Mouse (Mus musculus): Measurements from ENCODE around the gene Dppa1. TPM values are rescaled to one million over a fixed set of nuclear protein-coding genes. Genes with fewer than 3 reads are reported as not detected.
"Not testable (repeated sequence)": the region's sequence is repeated elsewhere in the genome, so short reads cannot be mapped to it uniquely, and the experiment has no call there.

Gene Dppa1
- not detected for total RNA-seq (2022)

- DNase-seq (ENCODE audit: low spot score in 2 of 2) = no peak
Observed at GRCm38 (mm10) chr11:46629211-46629795, at the start of gene Dppa1. Dppa1 (minus strand) TSS chr11:46629261.

GRCm38 (mm10) chr11:46667938-46668337, 38.9 kb upstream of the Dppa1 start:
- DNase-seq (ENCODE audit: low spot score in 2 of 2) = no peak

GRCm38 (mm10) chr11:46667105-46667504, 38.0 kb upstream of the Dppa1 start:
- no peak for DNase-seq (ENCODE audit: low spot score in 2 of 2)

- no peak for DNase-seq (ENCODE audit: low spot score in 2 of 2)
Observed at GRCm38 (mm10) chr11:46665599-46666522, 36.8 kb upstream of the Dppa1 start.

- DNase-seq (ENCODE audit: low spot score in 2 of 2) = no peak
Observed at GRCm38 (mm10) chr11:46663215-46663614, 34.2 kb upstream of the Dppa1 start.

GRCm38 (mm10) chr11:46652476-46652875, 23.4 kb upstream of the Dppa1 start:
- DNase-seq (ENCODE audit: low spot score in 2 of 2) = no peak

- not testable (repeated sequence) for DNase-seq (ENCODE audit: low spot score in 2 of 2)
Observed at GRCm38 (mm10) chr11:46649655-46650054, 20.6 kb upstream of the Dppa1 start.

- DNase-seq (ENCODE audit: low spot score in 2 of 2) = no peak
Observed at GRCm38 (mm10) chr11:46644824-46645223, 15.8 kb upstream of the Dppa1 start.

- no peak for DNase-seq (ENCODE audit: low spot score in 2 of 2)
Observed at GRCm38 (mm10) chr11:46636568-46636967, 7.5 kb upstream of the Dppa1 start.

- not testable (repeated sequence) for DNase-seq (ENCODE audit: low spot score in 2 of 2)
Observed at GRCm38 (mm10) chr11:46635516-46635915, 6.5 kb upstream of the Dppa1 start.

- no peak for DNase-seq (ENCODE audit: low spot score in 2 of 2)
Observed at GRCm38 (mm10) chr11:46631635-46632034, 2.6 kb upstream of the Dppa1 start.

- DNase-seq (ENCODE audit: low spot score in 2 of 2) = no peak
Observed at GRCm38 (mm10) chr11:46620414-46621168, 8.5 kb downstream of the Dppa1 start.

GRCm38 (mm10) chr11:46619929-46620328, 9.1 kb downstream of the Dppa1 start:
- no peak for DNase-seq (ENCODE audit: low spot score in 2 of 2)

GRCm38 (mm10) chr11:46592416-46592815, 36.6 kb downstream of the Dppa1 start:
- DNase-seq (ENCODE audit: low spot score in 2 of 2) = no peak

- no peak for DNase-seq (ENCODE audit: low spot score in 2 of 2)
Observed at GRCm38 (mm10) chr11:46582741-46583140, 46.3 kb downstream of the Dppa1 start.

- DNase-seq (ENCODE audit: low spot score in 2 of 2) = no peak
Observed at GRCm38 (mm10) chr11:46580428-46580827, 48.6 kb downstream of the Dppa1 start.

GRCm38 (mm10) chr11:46578771-46579281, 50.2 kb downstream of the Dppa1 start:
- no peak for DNase-seq (ENCODE audit: low spot score in 2 of 2)

GRCm38 (mm10) chr11:46571327-46571726, 57.7 kb downstream of the Dppa1 start, which contains the start of gene BC053393:
BC053393 (plus strand) TSS chr11:46571536.
- no peak for DNase-seq (ENCODE audit: low spot score in 2 of 2)

- no peak for DNase-seq (ENCODE audit: low spot score in 2 of 2)
Observed at GRCm38 (mm10) chr11:46569107-46569506, 60.0 kb downstream of the Dppa1 start.

GRCm38 (mm10) chr11:46565967-46566366, 63.1 kb downstream of the Dppa1 start:
- no peak for DNase-seq (ENCODE audit: low spot score in 2 of 2)

- no peak for DNase-seq (ENCODE audit: low spot score in 2 of 2)
Observed at GRCm38 (mm10) chr11:46564671-46565070, 64.4 kb downstream of the Dppa1 start.

- no peak for DNase-seq (ENCODE audit: low spot score in 2 of 2)
Observed at GRCm38 (mm10) chr11:46561096-46561495, 68.0 kb downstream of the Dppa1 start.
